In genomic region chr11:84879772-84880464, GRCm38 (mm10) we compare ENCODE assay signal across 8 mouse cellular contexts. TPM values are rescaled to one million over a fixed set of nuclear protein-coding genes. Genes with fewer than 3 reads are reported as not detected.
DNase-seq lines count a peak whose midpoint lies in the region; ATAC-seq and TF ChIP-seq lines count a peak whose summit lies in the region.

Gene Myo19, plus strand, starts transcription at chr11:84880148.
Gene Pigw, minus strand, starts transcription at chr11:84880285.

- no peaks in the 10 kb centered on the region for H3K27me3 ChIP-seq in hindbrain, embryonic 14.5 days (ENCODE audit: control insufficient read depth, insufficient read depth, low read length)

- peak within 1 kb of the TSS; percentile 86 for H3K27ac ChIP-seq in hindbrain, embryonic 14.5 days
- H3K27ac ChIP-seq in left cerebral cortex, adult 2 months, result peak within 1 kb of the TSS; percentile 91

- H3K9ac ChIP-seq in hindbrain, embryonic 14.5 days, result peak within 1 kb of the TSS; percentile 78

- H3K4me1 ChIP-seq in hindbrain, embryonic 14.5 days (replicated peaks; ENCODE audit: control insufficient read depth, insufficient read depth, low read length), result peaks cover 18% of the 10 kb centered on the region

- peak; percentile 74 for DNase-seq in T-cell, adult 2 months (ENCODE audit: low spot score)
- DNase-seq in cerebellum, postnatal 14 days, result peak; percentile 83 to 87
- peak; percentile 53 to 58 for DNase-seq in frontal cortex, postnatal 25 days (ENCODE audit: low spot score in 2 of 2)
- peak; percentile 78 for DNase-seq in hindbrain, embryonic 14.5 days (ENCODE audit: low spot score)
- peak; percentile 80 to 82 for DNase-seq in left cerebral cortex, adult 2 months (ENCODE audit: extremely low spot score in 1 of 2, low spot score in 2 of 2)
- DNase-seq in right cerebral cortex, adult 2 months (ENCODE audit: low spot score in 2 of 2), result peak; percentile 71 to 72
- peak; percentile 82 for DNase-seq in urinary bladder, postnatal 14 days (ENCODE audit: low spot score)

- peak within 1 kb of the TSS; percentile 74 for H3K4me3 ChIP-seq in hindbrain, embryonic 14.5 days (replicated peaks; ENCODE audit: low read length)
- peak within 1 kb of the TSS; percentile 96 for H3K4me3 ChIP-seq in left cerebral cortex, adult 2 months

- ATAC-seq in hindbrain, embryonic 14.5 days (ENCODE audit: low FRiP score), result peak; percentile 94
- peak; percentile 93 for ATAC-seq in megakaryocyte, adult 5-6 weeks (ENCODE audit: poor library complexity, severe bottlenecking)

- WGBS in hindbrain, embryonic 14.5 days, result under 1% methylated on average over 65 of the region's 81 CpGs

- intact Hi-C loops in left cerebral cortex, adult 2 months (cut with DNase I), result loop anchor here (1.0 kb wide), 1 partner anchor 10 kb away; the partner anchor contains the start of gene Ggnbp2

- peak within 1 kb of the TSS; percentile 67 for H3K4me2 ChIP-seq in hindbrain, embryonic 14.5 days (replicated peaks)

- no peaks in the 10 kb centered on the region for H3K9me3 ChIP-seq in hindbrain, embryonic 14.5 days (ENCODE audit: control insufficient read depth, low read length)

- peak; percentile 36 for TF ChIP-seq CTCF in left cerebral cortex, adult 2 months (IDR thresholded peaks at IDR 0.05)

- peaks cover 17% of the 10 kb centered on the region; the same call in 1 of the 2 replicates for H3K36me3 ChIP-seq in hindbrain, embryonic 14.5 days (replicated peaks; ENCODE audit: control insufficient read depth, insufficient read depth)

RNA-seq across cellular contexts. Expression of gene Myo19, which starts in this region (rescaled TPM):
- 6.0 and 6.1 TPM in 2 replicates for polyA plus RNA-seq in hindbrain, embryonic 14.5 days (2014; fragmentation: Nextera tagmentation; extraction: Ambion mirVana)
- total RNA-seq in left cerebral cortex, adult 2 months (2021), result 10 to 100 TPM; 14.5 to 20.5 TPM
- 1.2 and 2.1 TPM in 2 replicates for total RNA-seq in megakaryocyte, adult 5-6 weeks (2015)
- 1.4 and 2.8 TPM in 2 replicates for total RNA-seq in megakaryocyte, adult 5-6 weeks (2017)

RNA-seq across cellular contexts. Expression of gene Pigw, which starts in this region (rescaled TPM):
- polyA plus RNA-seq in hindbrain, embryonic 14.5 days (2014; fragmentation: Nextera tagmentation; extraction: Ambion mirVana), result 2.7 and 3.1 TPM in 2 replicates
- 1 to 10 TPM; 6.8 to 7.7 TPM for total RNA-seq in left cerebral cortex, adult 2 months (2021)
- total RNA-seq in megakaryocyte, adult 5-6 weeks (2015), result 2.1 and 2.8 TPM in 2 replicates
- 3.3 and 3.6 TPM in 2 replicates for total RNA-seq in megakaryocyte, adult 5-6 weeks (2017)

Comparison
In these comparisons a context has a peak if more than half of its experiments do, and no peak if none do; other contexts are left out.
1. Peak in every context shown above with its lines: DNase-seq, ATAC-seq, H3K4me3 ChIP-seq and H3K27ac ChIP-seq.
2. RNA of gene Myo19 (total RNA-seq): 14.5 to 20.5 TPM in left cerebral cortex, adult 2 months; 1.2 to 2.8 TPM in megakaryocyte, adult 5-6 weeks; every median in the first group is over 4 times any median in the second.